Mouse (Mus musculus): Measurements from ENCODE around the gene Grik2.
"Not testable (repeated sequence)": the region's sequence is repeated elsewhere in the genome, so short reads cannot be mapped to it uniquely, and the experiment has no call there.

Grik2 gene

GRCm38 (mm10) chr10:49647116-49647515 is 141.4 kb downstream of the Grik2 start:
- DNase-seq (ENCODE audit: low spot score), result no peak

GRCm38 (mm10) chr10:49639901-49640300 is 148.7 kb downstream of the Grik2 start:
- DNase-seq (ENCODE audit: low spot score), result no peak

GRCm38 (mm10) chr10:49623951-49624350 is 164.6 kb downstream of the Grik2 start:
- DNase-seq (ENCODE audit: low spot score), result no peak

GRCm38 (mm10) chr10:49597652-49598051 is 190.9 kb downstream of the Grik2 start:
- DNase-seq (ENCODE audit: low spot score), result no peak

GRCm38 (mm10) chr10:49573514-49573913 is 215.1 kb downstream of the Grik2 start:
- DNase-seq (ENCODE audit: low spot score), result no peak

GRCm38 (mm10) chr10:49559872-49560407 is 228.6 kb downstream of the Grik2 start:
- no peak for DNase-seq (ENCODE audit: low spot score)

- DNase-seq (ENCODE audit: low spot score), result no peak
Observed at GRCm38 (mm10) chr10:49542249-49542648, 246.3 kb downstream of the Grik2 start.

- DNase-seq (ENCODE audit: low spot score), result no peak
Observed at GRCm38 (mm10) chr10:49519752-49520151, 268.8 kb downstream of the Grik2 start.

- DNase-seq (ENCODE audit: low spot score), result no peak
Observed at GRCm38 (mm10) chr10:49500628-49501027, 287.9 kb downstream of the Grik2 start.

GRCm38 (mm10) chr10:49497302-49497701 is 291.3 kb downstream of the Grik2 start:
- no peak for DNase-seq (ENCODE audit: low spot score)

GRCm38 (mm10) chr10:49481439-49481838 is 307.1 kb downstream of the Grik2 start:
- no peak for DNase-seq (ENCODE audit: low spot score)

- no peak for DNase-seq (ENCODE audit: low spot score)
Observed at GRCm38 (mm10) chr10:49480085-49480749, 308.3 kb downstream of the Grik2 start.

- no peak for DNase-seq (ENCODE audit: low spot score)
Observed at GRCm38 (mm10) chr10:49473613-49474012, 315.0 kb downstream of the Grik2 start.

GRCm38 (mm10) chr10:49456791-49457190 is 331.8 kb downstream of the Grik2 start:
- no peak for DNase-seq (ENCODE audit: low spot score)

- DNase-seq (ENCODE audit: low spot score), result no peak
Observed at GRCm38 (mm10) chr10:49453535-49453934, 335.0 kb downstream of the Grik2 start.

GRCm38 (mm10) chr10:49441369-49441768 is 347.2 kb downstream of the Grik2 start:
- no peak for DNase-seq (ENCODE audit: low spot score)

GRCm38 (mm10) chr10:49437057-49437456 is 351.5 kb downstream of the Grik2 start:
- DNase-seq (ENCODE audit: low spot score), result no peak

- DNase-seq (ENCODE audit: low spot score), result no peak
Observed at GRCm38 (mm10) chr10:49436301-49436700, 352.3 kb downstream of the Grik2 start.

- DNase-seq (ENCODE audit: low spot score), result no peak
Observed at GRCm38 (mm10) chr10:49432825-49433224, 355.7 kb downstream of the Grik2 start.

GRCm38 (mm10) chr10:49417206-49417605 is 371.4 kb downstream of the Grik2 start:
- DNase-seq (ENCODE audit: low spot score), result not testable (repeated sequence)

GRCm38 (mm10) chr10:49382996-49383395 is 405.6 kb downstream of the Grik2 start:
- no peak for DNase-seq (ENCODE audit: low spot score)

- no peak for DNase-seq (ENCODE audit: low spot score)
Observed at GRCm38 (mm10) chr10:49381852-49382251, 406.7 kb downstream of the Grik2 start.

- DNase-seq (ENCODE audit: low spot score), result no peak
Observed at GRCm38 (mm10) chr10:49368601-49369000, 420.0 kb downstream of the Grik2 start.

- no peak for DNase-seq (ENCODE audit: low spot score)
Observed at GRCm38 (mm10) chr10:49365262-49365661, 423.3 kb downstream of the Grik2 start.

Data from testis, postnatal 14 days (tissue).